Mouse (Mus musculus): Measurements from ENCODE around the gene Gng12. TPM values are rescaled to one million over a fixed set of nuclear protein-coding genes. Genes with fewer than 3 reads are reported as not detected.
A peak's percentile ranks its signal among the peaks of the same experiment; 100 is the strongest.

Gene Gng12
- polyA plus RNA-seq (2012; rRNA removed), result 6.0 and 11.6 TPM in 2 replicates
- 30.6 and 32.5 TPM in 2 replicates for polyA plus RNA-seq (2014; fragmentation: Nextera tagmentation; extraction: Ambion mirVana)

DNA sequence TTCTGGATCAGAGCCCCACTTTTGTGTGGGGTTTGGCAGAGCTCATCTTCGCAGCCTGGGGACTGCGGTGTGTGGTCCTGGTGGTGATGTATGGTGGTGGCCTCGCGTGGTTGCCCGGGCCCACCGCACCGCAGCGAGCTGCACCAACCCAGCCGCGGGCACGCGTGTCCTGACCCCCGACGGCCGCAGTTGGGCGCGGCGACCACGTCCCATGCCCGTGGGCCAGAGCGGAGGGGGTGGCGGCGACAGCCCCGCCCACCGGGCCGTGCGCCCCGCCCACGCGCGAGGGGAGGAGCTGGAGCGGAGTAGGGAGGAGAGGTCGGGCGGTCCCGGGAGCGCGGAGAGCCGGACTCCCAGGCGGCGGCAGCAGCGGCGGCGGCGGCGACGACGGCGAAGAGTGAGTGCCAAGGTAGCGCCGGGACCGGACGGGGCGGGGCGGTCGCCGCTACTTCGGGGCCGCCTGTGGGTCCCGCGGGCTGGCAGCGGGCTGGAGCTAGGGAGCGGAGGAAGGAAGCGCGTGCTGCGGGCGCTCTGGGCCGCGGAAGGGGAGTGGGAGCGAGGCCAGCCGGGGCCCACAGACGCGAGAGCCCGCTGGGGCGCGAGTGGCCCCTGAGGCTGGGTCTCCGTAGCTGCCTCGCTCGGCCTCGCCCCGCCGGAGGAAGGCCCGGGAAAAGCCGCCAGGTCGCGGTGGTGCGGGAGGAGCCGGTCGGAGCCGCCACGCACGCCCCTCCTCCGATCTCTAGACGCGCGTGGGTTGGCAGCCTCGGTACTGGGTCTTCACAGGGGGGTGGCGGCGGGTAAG is at the start of gene Gng12:
Gng12 (plus strand) TSS at position 279 of the 802 bp plus-strand sequence.
- H3K4me2 ChIP-seq (ENCODE audit: low read depth), result peak within 1 kb of the TSS; percentile 97
- H3K36me3 ChIP-seq (replicated peaks; ENCODE audit: control insufficient read depth, insufficient read depth, low read depth), result no peaks in the 10 kb centered on the region
- H3K9ac ChIP-seq (replicated peaks), result peak within 1 kb of the TSS; percentile 82
- TF ChIP-seq EP300 (IDR thresholded peaks at IDR 0.05; ENCODE audit: low read depth) (no peak), CTCF (IDR thresholded peaks at IDR 0.05; ENCODE audit: low read depth) (no peak)
- no peak within 1 kb of the TSS for H3K27ac ChIP-seq
- ATAC-seq (ENCODE audit: insufficient read depth) (peak; percentile 90), DNase-seq (ENCODE audit: low read depth in 3 of 3, low spot score in 3 of 3) (peak; percentile 38 to 55 (median 44))
- no peaks in the 10 kb centered on the region for H3K9me3 ChIP-seq (ENCODE audit: control insufficient read depth, low read length)
- under 1% methylated on average over 88 of the region's 98 CpGs for WGBS (ENCODE audit: insufficient replicate concordance)
- H3K4me1 ChIP-seq (replicated peaks; ENCODE audit: control insufficient read depth in 2 of 2, insufficient read depth in 2 of 2, low read length in 1 of 2), result peaks cover 4 to 10% of the 10 kb centered on the region in 2 experiments; a peak in 3 of 4 replicates
- no peaks in the 10 kb centered on the region; the same call in 1 of the 2 replicates for H3K27me3 ChIP-seq (ENCODE audit: control insufficient read depth, insufficient read depth, low read length)
- H3K4me3 ChIP-seq (ENCODE audit: insufficient read depth in 1 of 2, low read depth in 2 of 2, low read length in 2 of 2), result peak within 1 kb of the TSS; percentile 58 to 78

DNA sequence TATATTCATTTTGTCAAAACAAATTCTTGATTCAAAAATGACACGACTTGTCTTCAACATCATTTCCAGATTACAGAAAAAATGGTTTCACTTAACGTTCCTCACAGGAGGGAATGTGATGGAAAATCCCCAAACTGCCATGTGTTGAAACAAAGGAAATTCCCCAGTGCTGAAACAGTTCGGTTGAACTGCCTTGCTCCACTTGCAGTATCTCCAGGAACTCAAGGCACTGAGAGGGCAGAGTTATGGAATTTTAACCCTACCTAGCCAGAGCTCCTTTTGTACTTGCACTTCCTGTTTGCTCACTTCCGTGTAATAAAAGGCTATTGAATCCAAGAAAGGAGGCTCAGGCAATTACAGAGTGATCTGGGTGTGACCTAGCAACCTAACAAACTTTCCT is 47.3 kb upstream of the Gng12 start:
- ATAC-seq (ENCODE audit: insufficient read depth) (no peak), DNase-seq (ENCODE audit: low read depth in 3 of 3, low spot score in 3 of 3) (no peak)
- Histone ChIP-seq H3K4me2 (ENCODE audit: low read depth) (no peak overlapping the region), H3K27ac (no peak overlapping the region), H3K36me3 (replicated peaks; ENCODE audit: control insufficient read depth, insufficient read depth, low read depth) (no peaks in the 10 kb centered on the region), H3K9me3 (ENCODE audit: control insufficient read depth, low read length) (no peaks in the 10 kb centered on the region), H3K9ac (replicated peaks) (no peak overlapping the region), H3K27me3 (ENCODE audit: control insufficient read depth, insufficient read depth, low read length) (no peaks in the 10 kb centered on the region), H3K4me3 (ENCODE audit: insufficient read depth in 1 of 2, low read depth in 2 of 2, low read length in 2 of 2) (no peak overlapping the region), H3K4me1 (replicated peaks; ENCODE audit: control insufficient read depth in 2 of 2, insufficient read depth in 2 of 2, low read length in 1 of 2) (no peaks in the 10 kb centered on the region)
- 25% methylated on average over 4 of the region's 4 CpGs for WGBS (ENCODE audit: insufficient replicate concordance)
- TF ChIP-seq EP300 (IDR thresholded peaks at IDR 0.05; ENCODE audit: low read depth) (no peak), CTCF (IDR thresholded peaks at IDR 0.05; ENCODE audit: low read depth) (no peak)

DNA sequence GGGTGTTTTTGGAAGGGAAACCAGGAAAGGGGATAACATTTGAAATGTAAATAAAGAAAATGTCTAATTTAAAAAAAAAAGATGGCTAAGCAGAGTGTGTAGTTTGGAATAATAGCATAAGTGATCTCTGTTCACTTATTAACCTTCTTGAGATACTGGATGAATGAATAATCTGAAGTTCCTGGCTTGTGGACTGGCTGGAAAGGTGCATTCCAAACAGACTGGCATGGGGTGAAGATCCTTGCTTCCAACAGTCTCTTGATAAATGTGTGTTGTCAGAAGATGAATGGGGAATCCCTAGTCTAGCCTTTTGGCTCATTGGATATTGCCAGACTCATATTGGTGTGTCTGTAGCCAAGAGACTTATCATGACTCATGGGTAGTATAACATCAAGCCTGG is 40.0 kb upstream of the Gng12 start:
- Histone ChIP-seq H3K9me3 (ENCODE audit: control insufficient read depth, low read length) (no peaks in the 10 kb centered on the region), H3K4me1 (replicated peaks; ENCODE audit: control insufficient read depth in 2 of 2, insufficient read depth in 2 of 2, low read length in 1 of 2) (no peaks in the 10 kb centered on the region), H3K4me3 (ENCODE audit: insufficient read depth in 1 of 2, low read depth in 2 of 2, low read length in 2 of 2) (no peak overlapping the region), H3K27me3 (ENCODE audit: control insufficient read depth, insufficient read depth, low read length) (no peaks in the 10 kb centered on the region), H3K27ac (no peak overlapping the region), H3K4me2 (ENCODE audit: low read depth) (no peak overlapping the region), H3K9ac (replicated peaks) (no peak overlapping the region), H3K36me3 (replicated peaks; ENCODE audit: control insufficient read depth, insufficient read depth, low read depth) (no peaks in the 10 kb centered on the region)
- DNase-seq (ENCODE audit: low read depth in 3 of 3, low spot score in 3 of 3) (no peak), ATAC-seq (ENCODE audit: insufficient read depth) (no peak)
- TF ChIP-seq EP300 (IDR thresholded peaks at IDR 0.05; ENCODE audit: low read depth) (no peak), CTCF (IDR thresholded peaks at IDR 0.05; ENCODE audit: low read depth) (no peak)

DNA sequence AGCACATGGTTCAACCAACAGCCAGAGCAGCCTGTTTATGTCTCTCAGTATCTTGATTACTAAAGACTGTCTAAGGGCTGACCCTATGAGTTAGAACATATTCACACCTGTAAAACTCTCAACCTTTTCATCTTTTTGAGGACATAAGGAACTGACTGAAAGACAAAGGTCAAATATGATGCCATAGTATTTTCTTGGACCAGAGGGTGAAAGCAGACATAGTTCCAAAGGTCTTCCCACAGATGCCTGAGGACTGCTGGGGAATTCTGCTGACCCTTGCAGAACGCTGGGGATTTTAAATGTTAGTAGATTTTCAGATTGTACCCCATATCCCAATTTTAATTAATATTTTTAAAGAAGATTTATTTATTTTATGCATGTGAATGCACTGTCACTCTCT is 37.8 kb upstream of the Gng12 start:
- WGBS (ENCODE audit: insufficient replicate concordance), result 56% methylated on average over 1 of the region's 1 CpGs
- H3K27ac ChIP-seq, result no peak overlapping the region
- ATAC-seq (ENCODE audit: insufficient read depth) (no peak), DNase-seq (ENCODE audit: low read depth in 3 of 3, low spot score in 3 of 3) (no peak)
- no peaks in the 10 kb centered on the region for H3K36me3 ChIP-seq (replicated peaks; ENCODE audit: control insufficient read depth, insufficient read depth, low read depth)
- H3K9ac ChIP-seq (replicated peaks), result no peak overlapping the region
- no peak overlapping the region for H3K4me3 ChIP-seq (ENCODE audit: insufficient read depth in 1 of 2, low read depth in 2 of 2, low read length in 2 of 2)
- no peaks in the 10 kb centered on the region for H3K4me1 ChIP-seq (replicated peaks; ENCODE audit: control insufficient read depth in 2 of 2, insufficient read depth in 2 of 2, low read length in 1 of 2)
- H3K4me2 ChIP-seq (ENCODE audit: low read depth), result no peak overlapping the region
- TF ChIP-seq EP300 (IDR thresholded peaks at IDR 0.05; ENCODE audit: low read depth) (no peak), CTCF (IDR thresholded peaks at IDR 0.05; ENCODE audit: low read depth) (no peak)
- H3K27me3 ChIP-seq (ENCODE audit: control insufficient read depth, insufficient read depth, low read length), result no peaks in the 10 kb centered on the region
- no peaks in the 10 kb centered on the region for H3K9me3 ChIP-seq (ENCODE audit: control insufficient read depth, low read length)

DNA sequence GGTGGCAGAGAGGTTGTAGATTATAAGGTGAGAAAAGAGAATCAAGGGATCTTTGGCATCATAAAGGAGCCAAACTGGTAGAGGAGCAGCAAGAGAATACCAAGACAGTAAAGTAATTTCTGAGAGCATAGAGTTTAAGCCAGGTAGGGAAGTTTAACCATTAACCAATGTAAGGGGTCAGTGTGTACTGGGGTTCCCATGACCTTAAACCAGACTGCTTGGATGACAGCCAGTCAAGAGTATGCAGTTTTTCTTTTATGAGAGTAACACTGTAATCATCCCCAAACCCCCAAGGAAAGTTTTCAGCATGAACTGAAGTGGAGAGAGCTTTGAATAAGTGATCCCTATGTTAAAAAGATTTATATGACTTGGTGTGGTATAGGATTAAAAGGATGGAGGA is 36.8 kb upstream of the Gng12 start:
- no peaks in the 10 kb centered on the region for H3K4me1 ChIP-seq (replicated peaks; ENCODE audit: control insufficient read depth in 2 of 2, insufficient read depth in 2 of 2, low read length in 1 of 2)
- no peaks in the 10 kb centered on the region for H3K36me3 ChIP-seq (replicated peaks; ENCODE audit: control insufficient read depth, insufficient read depth, low read depth)
- H3K9ac ChIP-seq (replicated peaks), result no peak overlapping the region
- H3K9me3 ChIP-seq (ENCODE audit: control insufficient read depth, low read length), result no peaks in the 10 kb centered on the region
- no peak overlapping the region for H3K4me3 ChIP-seq (ENCODE audit: insufficient read depth in 1 of 2, low read depth in 2 of 2, low read length in 2 of 2)
- H3K27me3 ChIP-seq (ENCODE audit: control insufficient read depth, insufficient read depth, low read length), result no peaks in the 10 kb centered on the region
- no peak for TF ChIP-seq EP300 (IDR thresholded peaks at IDR 0.05; ENCODE audit: low read depth)
- no peak for TF ChIP-seq CTCF (IDR thresholded peaks at IDR 0.05; ENCODE audit: low read depth)
- H3K4me2 ChIP-seq (ENCODE audit: low read depth), result no peak overlapping the region
- DNase-seq (ENCODE audit: low read depth in 3 of 3, low spot score in 3 of 3) (no peak), ATAC-seq (ENCODE audit: insufficient read depth) (no peak)
- H3K27ac ChIP-seq, result no peak overlapping the region

Measured in liver, embryonic 14.5 days (tissue).